Mouse (Mus musculus) layer of hippocampus, adult 6 months (tissue): Measurements from ENCODE around the gene Olfr299. TPM values are rescaled to one million over a fixed set of nuclear protein-coding genes. Genes with fewer than 3 reads are reported as not detected.

ENCODE experiments used
- long read RNA-seq, 2 experiments: library from polyadenylated mRNA; unstranded; transcript quantifications; one replicate each; pipeline ENCODE4 v2.0.0; 2019 to 2020
- polyA plus RNA-seq: library from polyadenylated mRNA; unstranded; fragments of <200 nt; fragmentation: Nextera tagmentation; gene quantifications from 2 replicates; pipeline ENCODE4 v1.2.3, GENCODE M21; 2021

Olfr299 gene
- not detected in 2 replicates for polyA plus RNA-seq
- long read RNA-seq, experiment 1: 0 reads
- long read RNA-seq, experiment 2: 0 reads

DNA sequence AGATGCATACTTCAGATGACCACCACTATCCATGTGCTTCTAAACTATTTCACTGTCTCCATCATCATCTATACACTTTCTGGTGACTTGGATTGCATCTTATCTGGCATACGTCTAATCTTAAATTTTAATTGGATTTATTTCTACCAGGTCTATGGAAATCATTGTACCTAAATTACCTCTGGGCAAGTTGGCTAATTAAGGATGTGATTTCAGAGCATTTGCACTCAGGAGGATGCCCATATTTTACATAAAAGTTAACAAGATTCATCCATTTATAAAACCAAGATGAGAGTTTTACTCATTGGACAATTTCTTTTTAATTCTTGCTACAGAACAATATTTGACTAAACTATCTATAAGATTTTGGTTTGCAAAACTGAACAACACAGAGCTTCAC is at the start of gene Olfr299:
Olfr299 (plus strand) TSS at position 301 of the 400 bp plus-strand sequence.

DNA sequence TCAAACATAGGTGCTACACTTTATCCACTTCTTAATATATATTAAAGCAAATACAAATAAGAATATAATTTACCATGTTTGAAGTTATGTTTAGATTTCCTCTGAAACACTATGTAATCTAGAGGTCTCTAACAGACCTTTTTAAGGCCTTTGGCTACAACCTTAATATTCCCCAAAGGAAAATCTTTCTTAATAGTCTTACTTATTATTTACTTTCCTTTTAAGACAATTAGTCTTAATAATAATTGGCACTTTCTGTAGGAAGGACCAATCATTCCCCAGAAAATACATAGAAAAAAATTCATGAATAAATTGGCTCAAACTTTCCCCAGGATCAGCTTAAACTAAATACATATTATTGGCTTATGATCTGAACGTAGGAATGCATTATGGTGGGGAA is 32.7 kb downstream of the Olfr299 start, which contains the start of gene Olfr298:
Olfr298 (minus strand) TSS at position 101 of the 400 bp plus-strand sequence.

Other genes starting within 250 kb of the Olfr299 start
- gene Vmn2r76, start 213.6 kb upstream of the Olfr299 start, polyA plus RNA-seq: not detected in 2 replicates
- gene Olfr310, start 182.7 kb upstream of the Olfr299 start, polyA plus RNA-seq: not detected in 2 replicates
- gene Olfr309, start 146.2 kb upstream of the Olfr299 start, polyA plus RNA-seq: not detected in 2 replicates
- gene Olfr308, start 134.3 kb upstream of the Olfr299 start, polyA plus RNA-seq: not detected in 2 replicates
- not detected in 2 replicates for gene Olfr307, start 122.3 kb upstream of the Olfr299 start, polyA plus RNA-seq
- not detected in 2 replicates for gene Olfr305, start 93.0 kb upstream of the Olfr299 start, polyA plus RNA-seq
- not detected in 2 replicates for gene Olfr304, start 73.3 kb upstream of the Olfr299 start, polyA plus RNA-seq
- not detected in 2 replicates for gene Olfr303, start 62.1 kb upstream of the Olfr299 start, polyA plus RNA-seq
- gene Olfr301, start 56.1 kb upstream of the Olfr299 start, polyA plus RNA-seq: not detected in 2 replicates
- gene Olfr298, start 32.6 kb downstream of the Olfr299 start, polyA plus RNA-seq: not detected in 2 replicates
- gene Olfr297, start 60.0 kb downstream of the Olfr299 start, polyA plus RNA-seq: not detected in 2 replicates
- gene Olfr295, start 123.9 kb downstream of the Olfr299 start, polyA plus RNA-seq: not detected in 2 replicates
- not detected in 2 replicates for gene Olfr294, start 156.7 kb downstream of the Olfr299 start, polyA plus RNA-seq
- not detected in 2 replicates for gene Olfr293, start 189.1 kb downstream of the Olfr299 start, polyA plus RNA-seq
- not detected in 2 replicates for gene Olfr292, start 228.4 kb downstream of the Olfr299 start, polyA plus RNA-seq